Mouse (Mus musculus): ENCODE results near the gene Olfr1317.

The Olfr1317 gene

GRCm38 (mm10) chr2:112140029-112140428 is at the start of gene Olfr1317:
Gene Olfr1317, plus strand, starts transcription at chr2:112140329.
- DNase-seq: no peak

- DNase-seq: no peak
Observed at GRCm38 (mm10) chr2:112096681-112097080, 43.4 kb upstream of the Olfr1317 start, which contains the start of gene Olfr1314. Gene Olfr1314, minus strand, starts transcription at chr2:112096781.

DNA sequence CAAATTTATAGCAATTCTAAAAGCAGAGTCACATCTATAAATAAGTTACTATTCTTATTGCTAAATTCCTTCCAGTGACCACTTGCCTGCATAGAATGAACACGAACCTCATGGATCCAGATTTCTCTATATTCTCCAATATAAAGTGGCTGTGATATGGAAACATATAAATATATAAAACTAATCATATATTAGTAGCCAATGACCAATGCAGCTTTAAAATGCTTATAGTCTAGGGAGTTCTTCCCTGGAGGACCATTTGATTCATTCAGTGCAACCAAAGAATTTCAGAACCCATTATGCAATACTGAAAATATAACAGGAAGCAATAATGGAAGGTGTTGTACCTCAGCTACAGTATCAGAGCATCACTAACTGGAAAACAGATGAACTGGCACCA is 24.8 kb upstream of the Olfr1317 start, which contains the start of gene Olfr1315-ps1:
Gene Olfr1315-ps1, minus strand, starts transcription at position 101 of the 400 bp plus-strand sequence.
- no peak for DNase-seq

GRCm38 (mm10) chr2:112134877-112135276 is 5.3 kb upstream of the Olfr1317 start, which contains the start of gene Olfr1316:
Gene Olfr1316, minus strand, starts transcription at chr2:112134977.
- DNase-seq: no peak

DNA sequence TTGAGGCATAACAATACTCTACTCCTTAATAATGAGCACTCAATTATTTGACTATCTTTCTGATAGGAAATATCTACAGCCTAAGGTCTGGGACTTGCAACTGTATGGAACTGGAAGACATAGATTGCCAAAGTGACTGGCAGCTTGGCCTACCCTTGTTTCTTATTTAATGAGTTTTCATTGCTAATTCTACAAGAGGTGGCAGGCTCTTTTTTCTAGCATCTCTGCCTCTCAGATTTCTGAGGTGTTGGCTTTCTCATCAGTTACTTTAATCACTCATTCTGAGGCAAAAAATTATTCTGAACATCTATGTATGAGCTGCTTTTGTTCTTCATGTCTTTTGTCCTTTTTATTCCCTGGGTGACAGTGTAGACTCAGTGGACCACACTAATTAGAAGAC is 13.8 kb downstream of the Olfr1317 start, which contains the start of gene Olfr1318:
Gene Olfr1318, plus strand, starts transcription at position 301 of the 400 bp plus-strand sequence.
- no peak for DNase-seq
